Mouse (Mus musculus) right cerebral cortex, postnatal 36 days (tissue): ENCODE data around the gene B430306N03Rik.

Source experiments
- DNase-seq, 2 experiments: peaks; one replicate each; pipeline ENCODE4 v3.0.0; 2022; ENCODE audit warnings: low spot score in 2 of 2, mixed read lengths in 1 of 2

B430306N03Rik gene

DNA sequence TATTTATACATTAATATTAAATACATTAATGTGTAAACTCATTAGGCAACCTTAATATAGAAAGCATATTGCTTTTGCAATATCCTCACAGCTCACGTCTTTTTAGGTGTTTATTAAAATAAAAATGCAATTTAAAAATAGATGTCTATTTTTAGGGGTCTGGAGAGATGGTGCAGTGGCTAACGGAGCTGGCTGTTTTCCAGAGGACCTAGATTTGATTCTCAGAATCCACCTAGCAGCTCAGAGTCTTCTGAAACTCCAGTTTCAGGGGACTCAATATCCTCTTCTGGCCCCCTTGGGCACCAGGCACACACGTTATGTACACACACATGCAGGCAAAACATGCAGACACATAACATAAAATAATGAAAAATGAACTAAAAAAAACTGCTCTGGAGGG is 46.4 kb downstream of the B430306N03Rik start:
- DNase-seq = no peak

DNA sequence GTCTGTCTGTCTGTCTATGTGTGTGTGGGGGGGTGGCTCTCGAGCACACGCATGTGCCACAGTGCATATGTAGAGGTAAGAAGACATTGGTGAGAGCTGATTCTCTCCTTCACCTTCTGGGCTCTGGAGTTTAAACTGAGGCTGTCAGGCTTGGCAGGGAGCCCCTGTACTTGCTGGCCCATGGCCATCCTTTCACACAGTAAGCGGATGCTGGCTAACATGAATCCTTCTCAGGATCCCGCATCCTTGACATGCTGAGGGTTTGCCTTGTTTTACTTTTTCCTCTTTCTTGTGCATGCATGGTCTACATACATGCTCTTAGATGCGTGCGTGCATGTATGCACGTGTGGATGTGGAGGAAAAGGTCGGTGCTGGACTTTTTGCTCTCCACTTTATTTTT is 47.0 kb downstream of the B430306N03Rik start:
- no peak for DNase-seq

DNA sequence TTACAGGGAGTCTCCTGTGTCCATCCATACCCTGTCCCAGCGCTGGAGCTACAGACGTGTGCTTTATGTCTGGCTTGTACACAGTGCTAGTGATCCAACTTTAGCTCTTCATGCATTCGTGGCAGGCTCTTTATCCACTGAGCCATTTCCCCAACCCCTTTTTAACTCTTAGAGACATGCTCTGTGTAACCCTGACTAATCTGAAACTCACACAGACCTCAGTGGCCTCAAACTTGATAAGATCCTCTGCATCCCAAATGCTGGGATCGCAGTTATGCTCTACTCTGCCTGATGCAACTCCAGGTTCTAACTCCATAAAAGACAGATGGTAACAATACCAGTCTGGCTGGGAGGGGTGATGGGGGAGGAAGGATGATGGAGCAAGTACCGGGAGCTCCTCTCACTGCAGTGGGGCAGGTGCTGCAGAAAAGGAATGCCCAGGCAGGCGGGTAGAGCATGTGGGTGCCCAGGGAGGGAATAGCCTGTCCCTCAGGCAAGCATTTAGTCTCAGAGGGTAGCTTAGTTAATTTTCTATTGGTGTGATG is 47.6 kb downstream of the B430306N03Rik start:
- DNase-seq = no peak

DNA sequence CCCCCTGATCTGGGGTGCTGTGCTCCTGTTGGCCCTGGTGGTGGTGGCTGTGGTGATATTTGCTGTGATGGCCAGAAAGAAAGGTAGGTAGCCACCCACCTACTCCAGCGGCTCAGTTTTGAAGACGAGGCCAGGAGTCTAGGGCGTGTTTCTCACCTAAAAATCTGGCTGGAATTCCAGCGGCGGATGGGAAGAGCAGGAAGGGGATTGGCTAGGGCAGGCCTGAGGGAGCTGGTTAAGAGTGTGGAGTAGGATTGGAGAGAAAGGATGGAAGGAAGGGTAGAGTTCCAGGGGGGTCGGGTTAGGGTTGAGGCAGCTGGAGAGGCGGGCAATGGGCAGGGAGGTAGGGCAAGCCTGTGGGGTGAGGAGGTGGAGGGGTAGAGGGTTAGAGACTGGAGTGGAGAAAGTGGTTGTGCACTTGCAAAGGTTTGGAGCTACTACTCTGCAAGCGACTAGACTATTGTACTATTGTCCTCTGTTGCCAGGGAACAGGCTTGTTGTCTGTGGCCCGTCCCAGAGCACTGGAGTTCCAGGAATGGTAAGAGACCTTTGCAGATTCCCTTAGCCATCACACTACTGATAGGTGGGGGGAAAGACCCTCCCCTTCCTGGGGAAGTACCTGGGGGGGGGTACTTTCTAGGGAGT is 49.7 kb downstream of the B430306N03Rik start:
- no peak for DNase-seq

DNA sequence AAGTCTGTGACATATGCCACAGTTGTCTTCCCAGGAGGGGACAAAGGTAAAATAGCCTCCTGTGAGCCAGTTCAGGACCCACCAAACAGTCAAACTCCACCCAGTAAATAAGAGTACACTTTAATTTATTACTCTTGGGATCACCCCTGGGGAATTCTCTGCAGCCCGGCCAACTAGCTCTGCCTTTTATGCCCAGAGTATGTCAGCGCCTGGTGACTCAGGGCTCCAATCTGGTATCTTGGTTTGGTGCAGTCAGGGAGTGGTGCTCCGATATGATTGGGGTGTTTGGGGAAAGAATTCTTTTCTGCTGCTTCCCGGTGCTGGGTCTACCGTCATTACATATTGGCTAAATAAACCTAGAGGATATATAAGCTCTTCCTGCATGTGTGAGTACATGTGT is 50.9 kb downstream of the B430306N03Rik start:
- DNase-seq = no peak

DNA sequence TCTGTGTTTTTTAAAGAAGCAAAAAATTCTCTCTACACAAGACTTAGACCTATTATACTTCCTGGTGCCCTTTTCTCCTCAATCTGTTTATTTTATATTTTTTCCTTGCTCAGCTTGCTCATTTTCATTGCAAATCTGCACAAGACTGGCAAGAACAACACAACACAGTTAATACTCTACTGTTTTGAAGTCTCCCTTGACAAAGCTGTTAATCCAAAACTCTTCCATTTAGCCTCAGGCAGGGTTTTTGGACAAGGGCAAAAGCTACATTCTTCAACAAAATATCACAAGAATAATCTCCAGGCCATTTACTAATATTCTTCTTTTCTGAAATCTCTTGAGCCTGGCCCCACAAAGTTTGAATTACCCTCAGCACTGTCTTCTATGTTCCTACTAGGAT is 55.7 kb downstream of the B430306N03Rik start:
- no peak for DNase-seq

DNA sequence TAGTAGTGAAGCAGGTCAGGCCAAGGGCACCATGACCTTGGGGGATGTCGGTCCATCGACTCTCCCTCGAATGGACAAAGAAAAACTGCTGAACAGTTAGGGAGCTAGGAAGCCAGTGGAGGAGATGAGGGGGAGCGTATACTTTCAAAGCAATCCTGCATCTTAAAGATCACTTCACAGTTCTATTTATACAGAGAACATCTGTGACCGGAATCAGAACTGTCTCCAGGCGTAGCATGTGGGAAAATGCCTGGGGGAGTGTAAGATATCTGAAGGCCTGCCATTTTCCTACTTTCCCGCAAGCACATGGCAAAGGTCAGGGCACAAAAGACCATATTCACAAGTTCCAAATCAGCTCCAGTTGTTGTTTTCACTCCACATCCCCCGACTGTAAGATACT is 57.0 kb downstream of the B430306N03Rik start:
- DNase-seq = peak; percentile 22 to 53

DNA sequence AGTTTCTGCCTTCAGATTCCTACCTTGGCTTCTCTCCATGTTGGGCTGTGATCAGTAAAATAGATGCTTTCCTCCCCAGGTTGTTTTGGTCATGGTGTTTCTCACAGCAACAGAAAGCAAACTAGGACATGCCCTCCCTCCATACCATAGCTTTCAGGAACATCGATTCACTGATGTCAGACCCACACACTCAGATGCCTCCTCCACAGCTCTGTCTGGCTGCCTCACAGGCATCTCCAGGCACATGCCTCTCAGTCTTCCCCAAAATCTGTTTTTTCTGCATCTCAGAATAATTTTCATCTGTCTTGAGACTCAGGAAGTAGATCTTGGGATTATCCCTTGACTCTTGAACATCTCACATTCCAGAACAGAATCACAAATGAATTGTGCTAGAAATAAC is 60.2 kb downstream of the B430306N03Rik start:
- DNase-seq = peak; percentile 43 to 46
